Mouse (Mus musculus): ENCODE data around the gene Cox19. TPM values are rescaled to one million over a fixed set of nuclear protein-coding genes. Genes with fewer than 3 reads are reported as not detected.

Gene Cox19
- polyA plus RNA-seq, 1 experiment, result 118 TPM

GRCm38 (mm10) chr5:139327634-139328020, 23.6 kb downstream of the Cox19 start:
- no peak for DNase-seq (ENCODE audit: low read depth)

GRCm38 (mm10) chr5:139326986-139327633, 24.1 kb downstream of the Cox19 start:
- no peak for DNase-seq (ENCODE audit: low read depth)

GRCm38 (mm10) chr5:139326111-139326696, 25.0 kb downstream of the Cox19 start:
- no peak for DNase-seq (ENCODE audit: low read depth)

- no peak for DNase-seq (ENCODE audit: low read depth)
Measured at GRCm38 (mm10) chr5:139325395-139325966, 25.7 kb downstream of the Cox19 start, which contains the start of gene Adap1. Gene Adap1 (minus strand): TSS chr5:139325622.

- no peak for DNase-seq (ENCODE audit: low read depth)
Measured at GRCm38 (mm10) chr5:139324691-139325394, 26.4 kb downstream of the Cox19 start.

GRCm38 (mm10) chr5:139324045-139324491, 27.1 kb downstream of the Cox19 start:
- no peak for DNase-seq (ENCODE audit: low read depth)

GRCm38 (mm10) chr5:139323260-139323924, 27.8 kb downstream of the Cox19 start:
- no peak for DNase-seq (ENCODE audit: low read depth)

- no peak for DNase-seq (ENCODE audit: low read depth)
Measured at GRCm38 (mm10) chr5:139321331-139321730, 29.9 kb downstream of the Cox19 start.

GRCm38 (mm10) chr5:139320424-139320823, 30.8 kb downstream of the Cox19 start:
- DNase-seq (ENCODE audit: low read depth), result no peak

GRCm38 (mm10) chr5:139317751-139318504, 33.3 kb downstream of the Cox19 start:
- DNase-seq (ENCODE audit: low read depth), result no peak

GRCm38 (mm10) chr5:139316982-139317675, 34.1 kb downstream of the Cox19 start:
- DNase-seq (ENCODE audit: low read depth), result no peak

- no peak for DNase-seq (ENCODE audit: low read depth)
Measured at GRCm38 (mm10) chr5:139314941-139315642, 36.1 kb downstream of the Cox19 start.

- no peak for DNase-seq (ENCODE audit: low read depth)
Measured at GRCm38 (mm10) chr5:139313536-139313935, 37.7 kb downstream of the Cox19 start.

GRCm38 (mm10) chr5:139311822-139312221, 39.4 kb downstream of the Cox19 start:
- DNase-seq (ENCODE audit: low read depth), result no peak

GRCm38 (mm10) chr5:139310477-139310876, 40.7 kb downstream of the Cox19 start:
- DNase-seq (ENCODE audit: low read depth), result no peak

- DNase-seq (ENCODE audit: low read depth), result no peak
Measured at GRCm38 (mm10) chr5:139309946-139310345, 41.3 kb downstream of the Cox19 start.

GRCm38 (mm10) chr5:139303646-139304061, 47.6 kb downstream of the Cox19 start:
- no peak for DNase-seq (ENCODE audit: low read depth)

GRCm38 (mm10) chr5:139302101-139302500, 49.1 kb downstream of the Cox19 start:
- no peak for DNase-seq (ENCODE audit: low read depth)

GRCm38 (mm10) chr5:139297745-139298144, 53.5 kb downstream of the Cox19 start:
- no peak for DNase-seq (ENCODE audit: low read depth)

- DNase-seq (ENCODE audit: low read depth), result no peak
Measured at GRCm38 (mm10) chr5:139297092-139297491, 54.1 kb downstream of the Cox19 start.
